Mouse (Mus musculus) stomach, embryonic 16.5 days (tissue): ENCODE data around the gene Kat7. TPM values are rescaled to one million over a fixed set of nuclear protein-coding genes. Genes with fewer than 3 reads are reported as not detected.

Experiments
- ATAC-seq: fragments of 200-750 bp; cut with Nextera tagmentation; 2 replicates; pipeline ENCODE4 v1.8.0; 2017; ENCODE audit warnings: moderate number of reproducible peaks, moderate TSS enrichment; ENCODE audit not compliant: insufficient read depth, low FRiP score
- H3K27ac ChIP-seq: fragments of 300-500 bp; sonication (generic); 2 replicates; pipeline ENCODE4 v1.5.1; 2014; ENCODE audit warnings: low read length
- H3K27me3 ChIP-seq: fragments of 300-500 bp; sonication (generic); 2 replicates; pipeline ENCODE4 v1.6.1; 2014; ENCODE audit warnings: low read length, control low read depth, mixed read lengths; ENCODE audit not compliant: control insufficient read depth, insufficient read depth
- H3K36me3 ChIP-seq: fragments of 300-500 bp; sonication (generic); 2 replicates; pipeline ENCODE4 v1.6.1; 2014; ENCODE audit warnings: low read length; ENCODE audit not compliant: control insufficient read depth, insufficient read depth
- H3K4me1 ChIP-seq: fragments of 300-500 bp; sonication (generic); 2 replicates; pipeline ENCODE4 v1.6.1; 2014; ENCODE audit warnings: low read length, control low read depth, mixed read lengths; ENCODE audit not compliant: control insufficient read depth, insufficient read depth
- H3K4me2 ChIP-seq: fragments of 300-500 bp; sonication (generic); 2 replicates; pipeline ENCODE4 v1.6.1; 2014; ENCODE audit warnings: low read depth, low read length, mixed read lengths
- H3K4me3 ChIP-seq: fragments of 300-500 bp; sonication (generic); replicated peaks from 2 replicates; pipeline ENCODE4 v1.5.1; 2014; ENCODE audit warnings: mild to moderate bottlenecking, low read length
- H3K9ac ChIP-seq: fragments of 300-500 bp; sonication (generic); 2 replicates; pipeline ENCODE4 v1.6.1; 2014; ENCODE audit warnings: low read length
- H3K9me3 ChIP-seq: fragments of 300-500 bp; sonication (generic); replicated peaks from 2 replicates; pipeline ENCODE4 v1.6.1; 2016; ENCODE audit warnings: low read length, control low read depth; ENCODE audit not compliant: control insufficient read depth
- WGBS: fragments of 180-500 bp; shearing (Covaris S2); extraction: QIAGEN DNeasy Blood & Tissue Kit; methylation state at CpG from one replicate; pipeline ENCODE4 v1.1.7; 2014; 5-methylcytosine and 5-hydroxymethylcytosine counted together
- polyA plus RNA-seq: library from polyadenylated mRNA; unstranded; fragments of >200 nt; fragmentation: Nextera tagmentation; extraction: Ambion mirVana; gene quantifications from 2 replicates; pipeline ENCODE4 v1.2.1, GENCODE M21; 2015

Kat7 gene
- 59.3 and 66.0 TPM in 2 replicates for polyA plus RNA-seq

DNA sequence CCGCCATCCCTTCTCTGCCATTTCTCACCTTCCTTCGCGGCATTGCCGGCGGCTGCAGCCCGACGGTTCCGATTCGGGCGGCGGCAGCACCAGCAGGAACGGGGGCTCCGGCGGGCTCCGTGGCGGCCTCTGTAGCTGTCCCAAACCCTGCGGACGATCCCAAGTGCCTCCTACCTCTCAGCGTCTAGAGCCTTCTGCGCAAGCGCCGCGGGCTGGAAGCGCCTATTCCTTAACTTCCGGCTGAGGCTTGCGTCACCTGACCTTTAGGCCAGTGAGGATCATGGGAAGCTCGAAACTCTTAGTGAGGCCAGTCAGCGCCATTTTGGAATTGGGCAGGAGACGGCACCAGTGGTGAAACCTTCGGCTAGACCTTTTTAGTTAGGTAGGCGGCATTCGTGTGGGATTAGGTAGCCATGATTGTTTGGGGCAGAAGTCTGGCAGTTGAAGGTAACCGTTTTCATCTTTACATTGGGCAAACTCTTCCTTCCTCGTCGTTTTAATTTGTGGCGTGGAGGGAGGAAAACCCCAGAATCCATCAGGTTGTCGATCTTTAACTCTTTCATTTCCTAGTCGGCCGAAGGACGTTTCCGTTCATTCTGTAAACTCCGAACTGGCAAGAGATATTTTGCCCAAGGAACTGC lies at the start of gene Kat7:
Kat7 (minus strand) TSS at position 240 of the 641 bp plus-strand sequence.
- no peaks in the 10 kb centered on the region; the same call in 1 of the 2 replicates for H3K36me3 ChIP-seq
- peak within 1 kb of the TSS; percentile 99 for H3K9ac ChIP-seq
- peaks cover 19% of the 10 kb centered on the region for H3K4me1 ChIP-seq
- H3K4me3 ChIP-seq, result peak within 1 kb of the TSS; percentile 99
- peak; percentile 94 for ATAC-seq
- under 1% methylated on average over 42 of the region's 42 CpGs for WGBS
- no peaks in the 10 kb centered on the region for H3K27me3 ChIP-seq
- no peaks in the 10 kb centered on the region for H3K9me3 ChIP-seq
- H3K4me2 ChIP-seq, result peak within 1 kb of the TSS; percentile 94
- peak within 1 kb of the TSS; percentile 100 for H3K27ac ChIP-seq

DNA sequence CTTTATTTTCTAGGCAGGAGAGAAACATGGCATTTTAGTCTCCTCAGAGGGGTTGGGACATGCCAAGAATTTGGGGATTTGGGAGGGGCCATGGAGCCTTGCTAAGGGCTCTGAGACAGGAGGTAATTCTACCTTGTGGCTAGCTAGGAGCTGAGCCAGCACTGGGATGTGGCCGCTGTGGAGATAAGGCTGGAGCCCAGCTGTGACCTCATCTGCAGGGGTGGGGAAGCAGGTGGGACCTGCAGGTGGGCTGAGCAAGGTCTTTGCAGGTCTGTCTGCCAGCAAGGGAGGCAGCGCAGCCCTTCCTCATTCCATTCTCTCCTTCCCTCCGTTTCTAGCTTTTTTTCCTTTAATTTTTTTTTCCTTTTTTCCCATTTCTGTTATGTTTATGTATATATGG lies 48.2 kb upstream of the Kat7 start:
- peaks cover 27% of the 10 kb centered on the region for H3K4me1 ChIP-seq
- H3K36me3 ChIP-seq, result no peaks in the 10 kb centered on the region
- H3K4me2 ChIP-seq, result no peak overlapping the region
- no peak overlapping the region for H3K4me3 ChIP-seq
- no peak overlapping the region for H3K27ac ChIP-seq
- no peaks in the 10 kb centered on the region for H3K27me3 ChIP-seq
- no peaks in the 10 kb centered on the region for H3K9me3 ChIP-seq
- no peak overlapping the region for H3K9ac ChIP-seq
- whole genome bisulfite sequencing, result 39% methylated on average over 3 of the region's 3 CpGs
- no peak for ATAC-seq

DNA sequence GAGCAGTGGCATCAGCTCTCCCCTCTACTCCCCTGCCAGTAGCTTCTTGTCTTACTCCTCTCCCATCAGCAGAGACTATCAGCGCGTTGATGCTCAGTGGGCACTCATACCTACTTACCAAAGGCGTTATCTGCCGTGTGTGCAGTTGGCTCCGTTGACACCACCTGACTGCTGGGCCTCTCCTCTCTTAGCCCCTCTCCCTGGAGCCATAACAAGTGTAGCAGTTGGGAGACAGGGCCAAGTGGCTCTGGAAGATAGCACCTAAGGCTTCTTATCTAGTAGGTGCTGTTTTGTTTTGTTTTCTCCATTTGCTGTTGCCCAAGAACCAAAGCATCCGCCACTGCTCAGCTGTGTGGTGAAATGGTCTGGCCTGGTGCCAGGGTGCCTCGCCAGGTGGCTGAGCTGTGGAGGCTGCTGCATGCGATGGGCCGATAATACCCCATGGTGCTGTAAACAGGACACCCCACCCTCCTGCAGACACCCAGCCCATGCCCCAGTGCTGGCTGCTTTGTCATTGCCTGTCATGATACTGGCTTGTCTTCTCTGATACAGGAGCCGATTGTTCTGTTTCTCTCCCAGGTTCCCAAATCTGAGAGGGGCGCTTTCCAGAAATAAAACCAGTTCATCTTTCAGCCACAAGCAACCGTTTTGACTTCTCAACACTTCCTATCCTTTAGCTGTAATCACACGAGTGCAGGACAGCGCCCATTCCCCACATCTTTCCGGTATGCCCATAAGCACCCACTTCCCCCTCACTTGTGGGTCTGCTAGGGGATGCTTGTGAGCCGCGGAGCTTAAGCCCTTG lies 46.6 kb upstream of the Kat7 start:
- WGBS, result 72% methylated on average over 17 of the region's 17 CpGs
- peak; percentile 77 for ATAC-seq
- Histone ChIP-seq H3K4me1 (peaks cover 24% of the 10 kb centered on the region), H3K4me2 (no peak overlapping the region), H3K9me3 (no peaks in the 10 kb centered on the region), H3K9ac (no peak overlapping the region), H3K27me3 (no peaks in the 10 kb centered on the region), H3K27ac (0 out of 2 replicates have a peak overlapping the region, but pooled peaks have one; percentile 14), H3K36me3 (no peaks in the 10 kb centered on the region), H3K4me3 (no peak overlapping the region)

- WGBS, result 84% methylated on average over 7 of the region's 7 CpGs
- H3K9me3 ChIP-seq, result no peaks in the 10 kb centered on the region
- H3K4me1 ChIP-seq, result peaks cover 24% of the 10 kb centered on the region
- no peak overlapping the region for H3K4me3 ChIP-seq
- no peaks in the 10 kb centered on the region for H3K36me3 ChIP-seq
- H3K27ac ChIP-seq, result no peak overlapping the region
- H3K27me3 ChIP-seq, result no peaks in the 10 kb centered on the region
- ATAC-seq, result no peak
- H3K4me2 ChIP-seq, result no peak overlapping the region
- no peak overlapping the region for H3K9ac ChIP-seq
Observed at GRCm38 (mm10) chr11:95356039-95356438, 46.0 kb upstream of the Kat7 start.

DNA sequence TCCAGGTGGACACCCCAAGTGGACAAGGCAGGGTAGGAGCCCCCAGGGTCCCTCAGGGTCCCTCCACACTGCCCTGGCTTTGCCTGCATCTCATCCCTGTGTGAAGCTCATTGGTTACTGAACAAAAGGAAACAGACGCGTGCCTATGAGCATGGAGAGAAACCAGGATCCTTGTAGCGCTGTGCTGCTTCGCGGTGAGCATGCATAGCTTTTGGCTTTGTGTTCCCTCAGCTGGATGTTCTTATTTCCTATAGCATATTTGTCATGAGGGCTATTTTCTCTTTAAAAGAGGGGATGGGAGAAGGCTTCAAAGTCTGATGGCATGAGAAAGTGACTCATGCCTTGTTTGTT lies 45.6 kb upstream of the Kat7 start:
- Histone ChIP-seq H3K9ac (no peak overlapping the region), H3K36me3 (no peaks in the 10 kb centered on the region), H3K27ac (no peak overlapping the region), H3K4me2 (no peak overlapping the region), H3K27me3 (no peaks in the 10 kb centered on the region), H3K4me3 (no peak overlapping the region), H3K9me3 (no peaks in the 10 kb centered on the region), H3K4me1 (peaks cover 24% of the 10 kb centered on the region)
- no peak for ATAC-seq
- WGBS, result 87% methylated on average over 5 of the region's 5 CpGs

DNA sequence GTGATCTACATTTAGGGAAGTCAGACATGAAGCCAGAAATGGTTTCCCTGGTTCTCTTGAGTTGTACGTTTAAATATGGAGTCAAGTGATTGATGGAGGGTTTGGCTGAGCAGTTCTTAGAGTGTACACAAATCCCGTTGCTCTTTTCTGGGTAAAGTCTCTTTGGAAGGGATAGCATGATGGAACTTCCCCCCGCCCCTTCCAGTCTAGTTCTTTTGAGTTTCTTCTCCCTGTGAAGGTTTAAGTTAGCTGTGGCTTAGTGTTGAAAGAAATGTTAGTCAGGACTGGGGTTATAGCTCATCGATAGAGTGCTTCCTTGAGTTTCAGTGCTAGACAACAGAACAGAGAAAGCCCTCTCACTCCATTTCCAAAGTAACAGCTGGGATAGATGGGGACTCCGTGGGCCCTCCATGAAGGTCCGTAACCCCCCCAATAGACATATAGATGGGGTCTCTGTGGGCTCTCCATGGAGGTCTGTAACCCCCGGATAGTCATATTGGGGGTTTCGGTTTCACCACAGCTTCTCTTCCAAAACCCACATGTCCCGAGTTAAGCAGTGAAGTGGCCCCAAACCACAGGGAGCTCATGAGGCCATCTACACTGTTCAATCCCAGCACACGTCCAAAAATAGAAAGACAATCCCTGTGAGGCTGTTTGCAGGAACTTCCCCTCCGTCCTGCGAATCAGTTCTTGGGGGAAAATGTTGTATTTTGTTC lies 45.1 kb upstream of the Kat7 start:
- Histone ChIP-seq H3K27ac (peak overlapping the region; percentile 28), H3K4me3 (no peak overlapping the region), H3K27me3 (no peaks in the 10 kb centered on the region), H3K9me3 (no peaks in the 10 kb centered on the region), H3K36me3 (no peaks in the 10 kb centered on the region), H3K4me2 (no peak overlapping the region), H3K9ac (no peak overlapping the region), H3K4me1 (peaks cover 25% of the 10 kb centered on the region)
- 68% methylated on average over 12 of the region's 12 CpGs for WGBS
- no peak for ATAC-seq

DNA sequence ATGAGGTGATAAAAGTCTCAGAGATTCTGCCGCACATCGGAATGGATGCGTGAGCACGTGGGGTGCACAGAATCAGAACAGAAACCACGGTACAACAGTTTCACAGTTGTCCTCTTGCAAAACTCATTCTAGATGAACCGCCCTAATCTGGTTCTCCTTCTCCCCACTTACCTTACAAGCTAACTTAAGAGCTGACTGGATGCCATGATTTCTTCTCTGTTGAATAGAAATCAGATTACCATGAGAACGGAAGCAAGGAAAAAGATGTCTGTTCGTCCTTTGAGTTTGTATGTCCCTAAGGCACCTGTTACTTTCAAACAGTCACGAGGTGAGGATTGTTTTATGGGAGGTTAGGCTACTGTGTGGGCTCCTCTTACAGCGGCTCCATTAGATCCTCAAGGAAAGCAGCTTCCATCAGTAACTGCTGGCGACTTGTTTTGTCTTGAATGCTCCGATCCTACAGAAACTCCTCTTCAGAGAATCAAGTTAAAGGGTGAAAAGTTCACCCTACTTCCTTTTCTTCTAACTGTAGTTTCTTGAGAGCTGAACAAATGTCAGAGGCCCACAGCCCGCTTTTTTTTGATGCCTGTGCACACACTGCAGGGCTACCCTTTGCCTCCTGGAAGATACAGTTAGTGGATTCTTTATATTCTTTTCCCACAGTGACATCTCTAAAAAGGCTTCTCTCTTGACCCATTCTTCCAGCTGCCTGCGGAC lies 44.3 kb upstream of the Kat7 start:
- H3K4me1 ChIP-seq, result peaks cover 27% of the 10 kb centered on the region
- ATAC-seq, result no peak
- H3K9me3 ChIP-seq, result no peaks in the 10 kb centered on the region
- no peak overlapping the region for H3K9ac ChIP-seq
- peak overlapping the region; percentile 28 for H3K27ac ChIP-seq
- H3K4me2 ChIP-seq, result no peak overlapping the region
- H3K36me3 ChIP-seq, result no peaks in the 10 kb centered on the region
- H3K4me3 ChIP-seq, result no peak overlapping the region
- H3K27me3 ChIP-seq, result no peaks in the 10 kb centered on the region
- 69% methylated on average over 14 of the region's 14 CpGs for WGBS

- no peaks in the 10 kb centered on the region for H3K9me3 ChIP-seq
- no peak for ATAC-seq
- 72% methylated on average over 9 of the region's 9 CpGs for WGBS
- peaks cover 27% of the 10 kb centered on the region for H3K4me1 ChIP-seq
- H3K27ac ChIP-seq, result no peak overlapping the region
- no peak overlapping the region for H3K9ac ChIP-seq
- H3K4me2 ChIP-seq, result no peak overlapping the region
- H3K27me3 ChIP-seq, result no peaks in the 10 kb centered on the region
- no peaks in the 10 kb centered on the region for H3K36me3 ChIP-seq
- no peak overlapping the region for H3K4me3 ChIP-seq
Observed at GRCm38 (mm10) chr11:95353226-95353625, 43.2 kb upstream of the Kat7 start.
